Mouse (Mus musculus): ENCODE measurements at regions not wholly inside any gene's neighbourhood (a gene's known extent, or its start where the extent isn't known, plus 50 kb on each side); places are given as distances from the start of the nearest gene placed in this dataset.

GRCm38 (mm10) chr19:21146860-21147390 is 125.2 kb upstream of the Zfand5 start:
- no peak for DNase-seq

GRCm38 (mm10) chr19:21144659-21145283 is 127.3 kb upstream of the Zfand5 start:
- DNase-seq, result no peak

GRCm38 (mm10) chr19:21143970-21144595 is 128.0 kb upstream of the Zfand5 start:
- DNase-seq, result no peak

- no peak for DNase-seq
These were observed 131.6 kb upstream of the Zfand5 start for GRCm38 (mm10) chr19:21140456-21140855.

- DNase-seq, result no peak
These were observed 133.0 kb upstream of the Zfand5 start for GRCm38 (mm10) chr19:21138998-21139495.

GRCm38 (mm10) chr19:21136756-21137155 is 135.3 kb upstream of the Zfand5 start:
- no peak for DNase-seq

GRCm38 (mm10) chr19:21135998-21136380 is 136.1 kb upstream of the Zfand5 start:
- DNase-seq, result no peak

GRCm38 (mm10) chr19:21135297-21135997 is 136.6 kb upstream of the Zfand5 start:
- peak in 1 of 2 experiments; percentile 7 for DNase-seq

GRCm38 (mm10) chr19:21129653-21130052 is 142.4 kb upstream of the Zfand5 start:
- DNase-seq, result no peak

GRCm38 (mm10) chr19:21127079-21127745 is 144.9 kb upstream of the Zfand5 start:
- DNase-seq, result no peak

- no peak for DNase-seq
These were observed 145.4 kb upstream of the Zfand5 start for GRCm38 (mm10) chr19:21126670-21127069.

- no peak for DNase-seq
These were observed 152.6 kb upstream of the Zfand5 start for GRCm38 (mm10) chr19:21119477-21119876.

- no peak for DNase-seq
These were observed 153.3 kb upstream of the Zfand5 start for GRCm38 (mm10) chr19:21118782-21119181.

- no peak for DNase-seq
These were observed 156.4 kb upstream of the Zfand5 start for GRCm38 (mm10) chr19:21115693-21116092.

- DNase-seq, result no peak
These were observed 157.8 kb upstream of the Tmc1 start for GRCm38 (mm10) chr19:21111836-21112235.

GRCm38 (mm10) chr19:21108311-21108710 is 154.3 kb upstream of the Tmc1 start:
- DNase-seq, result no peak

- no peak for DNase-seq
These were observed 153.7 kb upstream of the Tmc1 start for GRCm38 (mm10) chr19:21107741-21108140.

- DNase-seq, result no peak
These were observed 153.3 kb upstream of the Tmc1 start for GRCm38 (mm10) chr19:21107275-21107674.

- no peak for DNase-seq
These were observed 152.8 kb upstream of the Tmc1 start for GRCm38 (mm10) chr19:21106766-21107165.

GRCm38 (mm10) chr19:21106241-21106669 is 152.3 kb upstream of the Tmc1 start:
- DNase-seq, result peak; percentile 11 to 13

GRCm38 (mm10) chr19:21105004-21105403 is 151.0 kb upstream of the Tmc1 start:
- no peak for DNase-seq

GRCm38 (mm10) chr19:21104462-21104936 is 150.5 kb upstream of the Tmc1 start:
- DNase-seq, result no peak

Data from layer of hippocampus, postnatal 36 days (tissue).